Mouse (Mus musculus): ENCODE measurements around the gene Gabarapl1. TPM values are rescaled to one million over a fixed set of nuclear protein-coding genes. Genes with fewer than 3 reads are reported as not detected.

Gene Gabarapl1
- polyA plus RNA-seq, 1 experiment from 2014 or later = 185 TPM

DNA sequence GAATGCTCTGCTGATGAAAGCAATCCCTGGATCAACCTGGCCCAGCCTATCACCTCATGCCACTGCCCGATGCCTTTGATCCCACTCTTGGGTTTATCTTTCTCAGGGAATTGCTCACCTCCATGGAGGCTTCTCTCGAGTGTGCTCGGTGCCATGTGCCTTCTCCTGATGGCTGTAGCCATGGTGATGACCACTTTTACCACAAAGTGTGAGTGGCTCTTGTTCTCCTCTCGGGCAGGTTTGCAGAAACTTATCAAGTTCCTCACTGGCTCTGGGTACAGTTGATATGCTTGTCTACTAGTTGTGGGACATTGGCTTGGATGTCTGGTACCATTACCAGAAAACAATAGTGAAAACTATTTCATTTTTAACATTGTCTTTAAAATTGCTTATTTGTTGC lies 48.9 kb downstream of the Gabarapl1 start:
- no peaks in the 10 kb centered on the region for H3K9me3 ChIP-seq
- H3K9ac ChIP-seq = no peak overlapping the region
- no peak overlapping the region for H3K27ac ChIP-seq (replicated peaks)
- no peak overlapping the region for H3K4me3 ChIP-seq
- no peaks in the 10 kb centered on the region for H3K27me3 ChIP-seq
- 84% methylated on average over 4 of the region's 4 CpGs for WGBS
- no peak for ATAC-seq (ENCODE audit: low read depth)
- no peaks in the 10 kb centered on the region for H3K4me1 ChIP-seq (replicated peaks)
- no peaks in the 10 kb centered on the region for H3K36me3 ChIP-seq
- no peak overlapping the region for H3K4me2 ChIP-seq

DNA sequence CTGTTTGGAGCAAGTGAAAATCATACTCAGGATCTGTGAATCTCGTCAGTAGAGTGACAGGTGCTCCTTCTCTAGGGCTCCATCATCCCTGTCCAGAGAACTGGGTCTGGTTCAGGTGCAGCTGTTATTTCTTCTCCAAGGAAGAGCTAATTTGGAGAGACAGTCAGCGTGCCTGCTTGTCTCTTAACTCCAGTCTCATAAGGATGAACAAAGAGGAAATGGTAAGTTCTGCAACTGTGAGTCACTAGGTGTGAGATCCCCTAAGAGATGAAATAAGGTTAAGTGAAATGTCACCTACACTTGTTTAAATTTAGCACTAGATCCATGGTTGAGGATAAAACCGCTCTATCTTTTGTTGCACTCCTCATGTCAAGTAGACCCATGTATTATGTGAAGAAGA lies 50.1 kb downstream of the Gabarapl1 start:
- no peak overlapping the region for H3K4me3 ChIP-seq
- no peaks in the 10 kb centered on the region for H3K36me3 ChIP-seq
- no peak for ATAC-seq (ENCODE audit: low read depth)
- H3K4me1 ChIP-seq (replicated peaks) = no peaks in the 10 kb centered on the region
- no peaks in the 10 kb centered on the region for H3K27me3 ChIP-seq
- WGBS = 83% methylated on average over 3 of the region's 3 CpGs
- no peaks in the 10 kb centered on the region for H3K9me3 ChIP-seq
- H3K9ac ChIP-seq = no peak overlapping the region
- no peak overlapping the region for H3K27ac ChIP-seq (replicated peaks)
- H3K4me2 ChIP-seq = no peak overlapping the region

DNA sequence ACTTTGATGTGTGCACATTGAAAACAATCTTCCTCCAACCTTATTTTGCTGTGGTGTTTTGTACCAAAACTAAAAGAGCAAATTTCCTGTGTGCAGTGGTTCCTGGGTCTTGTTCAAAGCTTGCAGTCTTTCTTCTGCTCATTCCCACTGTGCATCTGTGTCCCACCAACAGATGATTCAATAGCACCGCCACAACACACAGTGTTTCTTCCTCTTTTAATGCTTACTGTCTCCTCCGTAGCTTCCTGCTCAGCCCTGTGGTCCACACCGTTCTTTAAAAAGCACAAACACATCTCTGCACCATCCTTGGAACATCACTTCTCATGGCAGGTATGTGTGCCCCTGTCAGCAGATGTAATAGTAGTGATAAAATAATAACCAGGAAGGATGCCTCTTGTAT lies 58.5 kb downstream of the Gabarapl1 start, which contains the start of gene Klrd1:
Gene Klrd1, plus strand, starts transcription at position 275 of the 400 bp plus-strand sequence.
- no peaks in the 10 kb centered on the region for H3K9me3 ChIP-seq
- no peaks in the 10 kb centered on the region for H3K27me3 ChIP-seq
- H3K9ac ChIP-seq = no peak within 1 kb of the TSS
- no peak for ATAC-seq (ENCODE audit: low read depth)
- no peaks in the 10 kb centered on the region for H3K36me3 ChIP-seq
- no peak within 1 kb of the TSS for H3K4me2 ChIP-seq
- H3K4me3 ChIP-seq = no peak within 1 kb of the TSS
- H3K27ac ChIP-seq (replicated peaks) = no peak within 1 kb of the TSS
- 85% methylated on average over 3 of the region's 3 CpGs for WGBS
- H3K4me1 ChIP-seq (replicated peaks) = no peaks in the 10 kb centered on the region

Other genes with a start within 250 kb of the Gabarapl1 start
- not detected in 2 replicates for gene 4922502D21Rik, start 201.4 kb upstream of the Gabarapl1 start, polyA plus RNA-seq (2015; fragmentation: Nextera tagmentation; extraction: Ambion mirVana)
- gene Clec12a, start 190.5 kb upstream of the Gabarapl1 start, polyA plus RNA-seq (2015; fragmentation: Nextera tagmentation; extraction: Ambion mirVana) = 0.50 and 0.58 TPM in 2 replicates
- gene Clec12b, start 147.3 kb upstream of the Gabarapl1 start, polyA plus RNA-seq (2015; fragmentation: Nextera tagmentation; extraction: Ambion mirVana) = not detected in 2 replicates
- gene Clec1b, start 135.9 kb upstream of the Gabarapl1 start, polyA plus RNA-seq (2015; fragmentation: Nextera tagmentation; extraction: Ambion mirVana) = 2.0 and 3.0 TPM in 2 replicates
- 0.25 and 0.26 TPM in 2 replicates for gene Clec9a, start 124.3 kb upstream of the Gabarapl1 start, polyA plus RNA-seq (2015; fragmentation: Nextera tagmentation; extraction: Ambion mirVana)
- 1.4 and 3.0 TPM in 2 replicates for gene Clec1a, start 81.2 kb upstream of the Gabarapl1 start, polyA plus RNA-seq (2015; fragmentation: Nextera tagmentation; extraction: Ambion mirVana)
- 0.06 TPM in 1 of 2 replicates, not detected in the other for gene Olr1, start 26.0 kb upstream of the Gabarapl1 start, polyA plus RNA-seq (2015; fragmentation: Nextera tagmentation; extraction: Ambion mirVana)
- gene Tmem52b, start 20.6 kb upstream of the Gabarapl1 start, polyA plus RNA-seq (2015; fragmentation: Nextera tagmentation; extraction: Ambion mirVana) = 0.11 and 0.37 TPM in 2 replicates
- gene Klre1, start 44.7 kb downstream of the Gabarapl1 start, polyA plus RNA-seq (2015; fragmentation: Nextera tagmentation; extraction: Ambion mirVana) = not detected in 2 replicates
- gene Klrd1, start 58.6 kb downstream of the Gabarapl1 start, polyA plus RNA-seq (2015; fragmentation: Nextera tagmentation; extraction: Ambion mirVana) = not detected in 2 replicates
- gene Klrk1, start 90.7 kb downstream of the Gabarapl1 start, polyA plus RNA-seq (2015; fragmentation: Nextera tagmentation; extraction: Ambion mirVana) = 0.18 and 0.25 TPM in 2 replicates
- not detected in 2 replicates for gene Klrc3, start 110.2 kb downstream of the Gabarapl1 start, polyA plus RNA-seq (2015; fragmentation: Nextera tagmentation; extraction: Ambion mirVana)
- gene Klrc2, start 127.5 kb downstream of the Gabarapl1 start, polyA plus RNA-seq (2015; fragmentation: Nextera tagmentation; extraction: Ambion mirVana) = not detected in 2 replicates
- not detected in 2 replicates for gene Klrc1, start 145.8 kb downstream of the Gabarapl1 start, polyA plus RNA-seq (2015; fragmentation: Nextera tagmentation; extraction: Ambion mirVana)
- not detected in 2 replicates for gene Klri1, start 184.0 kb downstream of the Gabarapl1 start, polyA plus RNA-seq (2015; fragmentation: Nextera tagmentation; extraction: Ambion mirVana)
- gene Klri2, start 207.3 kb downstream of the Gabarapl1 start, polyA plus RNA-seq (2015; fragmentation: Nextera tagmentation; extraction: Ambion mirVana) = not detected in 2 replicates

Measured in neural tube, embryonic 13.5 days (tissue).